Mouse (Mus musculus) B cell, adult 2 months (primary cell): ENCODE data around the gene Alg1.

ENCODE experiments used
- DNase-seq, 2 experiments: peaks; one replicate each; pipeline ENCODE4 v3.0.0; 2022

Alg1 gene

GRCm38 (mm10) chr16:5242882-5243281 lies 9.5 kb downstream of the Alg1 start:
- DNase-seq, result no peak

GRCm38 (mm10) chr16:5244411-5244810 lies 11.0 kb downstream of the Alg1 start:
- peak; percentile 77 to 78 for DNase-seq

GRCm38 (mm10) chr16:5250891-5251290 lies 17.5 kb downstream of the Alg1 start:
- DNase-seq, result no peak

GRCm38 (mm10) chr16:5252260-5252659 lies 18.8 kb downstream of the Alg1 start:
- DNase-seq, result no peak

DNA sequence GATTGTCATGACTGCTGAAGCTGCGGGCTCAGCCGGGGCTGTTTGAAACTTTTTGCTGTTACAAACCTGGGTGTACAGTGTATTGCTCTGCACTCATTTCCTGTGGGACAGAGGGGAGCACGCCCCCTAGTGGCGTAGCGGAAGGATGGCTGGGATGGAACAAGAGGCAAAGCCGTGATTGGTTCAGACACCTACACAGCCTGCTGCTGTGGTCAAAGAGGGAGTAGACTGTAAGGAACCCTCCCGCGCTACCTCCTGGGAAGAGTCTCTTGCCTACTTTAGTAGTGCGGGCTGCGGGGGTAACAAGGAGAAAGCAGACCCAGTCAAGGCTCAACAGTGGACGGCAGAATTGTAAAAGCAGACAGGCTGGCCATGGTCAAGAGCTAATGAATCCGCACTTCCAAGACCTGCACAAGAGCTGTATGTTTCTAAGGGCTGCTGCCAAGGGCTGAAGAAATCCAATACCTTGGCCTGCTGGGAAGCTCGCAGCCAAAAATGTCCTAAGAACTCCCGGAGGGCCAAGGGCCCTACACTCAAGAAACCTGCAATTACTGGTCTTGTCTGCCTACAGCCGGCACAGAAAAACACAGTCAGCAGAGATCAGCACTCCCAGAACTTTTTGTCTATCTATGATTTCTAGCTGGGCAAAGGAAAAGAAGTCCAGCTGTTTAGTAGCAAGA lies 21.1 kb downstream of the Alg1 start:
- peak; percentile 90 for DNase-seq

- peak in 1 of 2 experiments; percentile 8 for DNase-seq
Observed at GRCm38 (mm10) chr16:5255081-5255740, 21.8 kb downstream of the Alg1 start.

GRCm38 (mm10) chr16:5255779-5256496 lies 22.5 kb downstream of the Alg1 start, which contains the start of gene Eef2kmt:
Eef2kmt (minus strand) TSS chr16:5255983.
- DNase-seq, result peak; percentile 99 to 100

GRCm38 (mm10) chr16:5263156-5263555 lies 29.7 kb downstream of the Alg1 start:
- no peak for DNase-seq

DNA sequence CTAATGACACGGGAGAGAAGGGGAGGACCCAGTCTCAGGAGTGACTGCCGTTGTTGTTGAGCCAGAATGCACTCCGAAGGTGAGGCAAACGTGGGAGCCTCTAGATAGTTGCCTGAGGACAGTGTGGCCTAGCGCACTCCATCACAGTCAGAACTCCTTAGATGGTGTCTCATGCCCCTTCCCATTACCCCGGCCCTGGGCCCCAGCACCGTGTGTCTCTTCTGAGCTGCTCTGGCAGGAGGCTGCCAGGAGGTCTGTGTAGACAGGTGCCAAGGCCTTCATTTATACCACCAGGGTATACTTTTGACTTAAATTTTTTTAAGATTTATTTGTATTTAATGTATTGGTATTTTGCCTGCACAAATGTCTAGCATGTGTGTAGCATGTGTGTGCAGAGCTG lies 30.5 kb downstream of the Alg1 start:
- DNase-seq, result no peak

- no peak for DNase-seq
Observed at GRCm38 (mm10) chr16:5271411-5272035, 38.1 kb downstream of the Alg1 start.

DNA sequence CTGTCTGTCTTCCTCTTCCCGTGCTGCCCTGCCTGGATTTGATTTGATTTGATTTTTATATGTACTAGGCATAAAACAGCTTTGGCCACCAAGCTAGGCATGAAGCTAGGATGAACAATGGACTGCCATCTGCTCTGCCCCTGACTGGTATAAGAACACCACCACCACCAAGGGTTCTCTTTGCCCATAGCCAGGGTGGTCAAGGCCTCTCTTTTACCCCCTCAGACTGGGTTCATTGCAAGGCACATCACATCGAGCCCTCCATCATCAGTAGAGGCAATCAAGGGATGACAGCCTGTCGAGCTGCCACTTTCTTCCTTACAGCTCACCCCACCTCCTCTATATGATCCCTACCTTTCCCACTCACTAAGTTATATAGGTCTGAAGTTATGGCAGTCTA lies 39.0 kb downstream of the Alg1 start:
- no peak for DNase-seq

DNA sequence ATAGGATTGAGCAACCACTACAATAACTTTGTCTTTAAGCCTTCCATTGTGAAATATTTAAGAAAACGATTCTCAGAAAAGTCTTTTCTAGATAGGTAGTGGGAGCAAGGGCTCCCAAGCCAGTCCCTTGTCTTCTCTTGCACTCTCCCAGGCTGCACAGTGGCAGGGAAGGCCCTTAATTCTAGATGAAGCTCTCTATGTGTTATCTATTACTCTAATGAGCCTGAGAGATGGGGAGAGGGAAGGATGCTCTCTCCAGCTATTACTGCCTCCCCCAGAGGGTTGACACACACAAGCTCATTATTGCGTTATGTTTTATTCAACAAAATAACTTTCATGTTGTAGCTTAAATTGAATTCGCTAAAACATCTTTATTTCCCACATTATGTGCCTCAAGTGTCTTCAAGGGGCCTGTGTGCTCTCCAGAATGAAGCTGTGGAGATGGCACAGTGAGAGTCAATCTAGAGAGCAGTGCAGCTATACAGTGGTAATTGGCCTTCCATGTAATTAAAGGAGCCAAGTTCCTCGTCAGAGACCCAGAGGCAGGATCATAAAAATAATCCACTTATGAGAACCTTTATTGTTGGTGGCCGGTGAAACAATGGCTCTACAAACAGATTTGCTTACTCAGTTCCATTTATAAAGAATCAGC lies 46.3 kb downstream of the Alg1 start:
- no peak for DNase-seq

DNA sequence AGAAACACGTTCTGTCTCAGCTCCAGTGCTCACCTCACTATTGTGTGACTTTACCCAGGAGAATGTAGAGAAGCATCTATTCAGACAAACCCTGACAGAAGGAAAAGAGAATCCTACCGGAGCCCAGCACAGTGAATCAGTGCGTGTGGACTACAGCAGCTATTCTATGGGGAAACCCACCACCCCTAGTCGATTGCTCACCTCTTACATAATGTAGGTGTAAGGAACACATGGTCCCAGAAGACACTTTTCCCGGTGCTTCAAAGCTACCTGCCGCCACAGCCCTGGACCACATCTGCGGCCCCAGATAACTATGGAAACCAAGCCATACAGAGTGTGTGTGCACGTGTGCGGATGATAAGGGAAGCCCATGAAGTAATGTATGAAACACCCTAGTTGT lies 49.3 kb downstream of the Alg1 start:
- no peak for DNase-seq

- DNase-seq, result no peak
Observed at GRCm38 (mm10) chr16:5285376-5285775, 52.0 kb downstream of the Alg1 start.
